Mouse (Mus musculus) stomach, postnatal 0 days (tissue): ENCODE results near the gene Aipl1.

Experiments used
- CTCF ChIP-seq: IDR thresholded peaks from 2 replicates; pipeline ENCODE4 v1.5.1; 2016; ENCODE audit warnings: antibody characterized with exemption, low read depth, mild to moderate bottlenecking, moderate library complexity
- EP300 ChIP-seq: optimal IDR thresholded peaks from 2 replicates; pipeline ENCODE3; 2016; ENCODE audit warnings: antibody characterized with exemption

GRCm38 (mm10) chr11:72050168-72050894, 13.0 kb upstream of the Aipl1 start:
- TF ChIP-seq CTCF: no peak
- no peak for TF ChIP-seq EP300
